Mouse (Mus musculus): ENCODE results near the gene Gm5868. TPM values are rescaled to one million over a fixed set of nuclear protein-coding genes. Genes with fewer than 3 reads are reported as not detected.
A peak's percentile ranks its signal among the peaks of the same experiment; 100 is the strongest.

Gm5868 gene
- polyA plus RNA-seq, 1 experiment from 2014 or later: 0.56 TPM

- ATAC-seq (ENCODE audit: low read depth) (peak; percentile 96), DNase-seq (ENCODE audit: low spot score) (peak; percentile 99)
- Histone ChIP-seq H3K4me1 (ENCODE audit: control insufficient read depth, insufficient read depth, low read length) (0 out of 2 replicates have a peak, but pooled peaks cover 6% of the 10 kb centered on the region), H3K4me3 (ENCODE audit: low read depth, low read length) (peak within 1 kb of the TSS; percentile 93), H3K27ac (replicated peaks; ENCODE audit: low read depth, low read length) (peak within 1 kb of the TSS; percentile 58), H3K27me3 (replicated peaks; ENCODE audit: control insufficient read depth, insufficient read depth, low read length) (no peaks in the 10 kb centered on the region), H3K36me3 (ENCODE audit: control insufficient read depth, insufficient read depth, low read length) (peaks cover 11% of the 10 kb centered on the region), H3K4me2 (ENCODE audit: low read depth, low read length) (peak within 1 kb of the TSS; percentile 69), H3K9ac (ENCODE audit: low read depth, low read length) (peak within 1 kb of the TSS; percentile 90), H3K9me3 (ENCODE audit: control insufficient read depth, low read length) (no peaks in the 10 kb centered on the region)
- under 1% methylated on average over 42 of the region's 42 CpGs for WGBS
These were observed 27.8 kb downstream of the Gm5868 start, which contains the start of gene Nfxl1 for GRCm38 (mm10) chr5:72559544-72560049. Nfxl1 (minus strand) TSS chr5:72559684.

GRCm38 (mm10) chr5:72558716-72559526 is 28.4 kb downstream of the Gm5868 start:
- Histone ChIP-seq H3K27ac (replicated peaks; ENCODE audit: low read depth, low read length) (peak overlapping the region; percentile 58; the same call in 1 of the 2 replicates), H3K4me3 (ENCODE audit: low read depth, low read length) (peak overlapping the region; percentile 93), H3K36me3 (ENCODE audit: control insufficient read depth, insufficient read depth, low read length) (peaks cover 15% of the 10 kb centered on the region), H3K27me3 (replicated peaks; ENCODE audit: control insufficient read depth, insufficient read depth, low read length) (no peaks in the 10 kb centered on the region), H3K9me3 (ENCODE audit: control insufficient read depth, low read length) (no peaks in the 10 kb centered on the region), H3K9ac (ENCODE audit: low read depth, low read length) (peak overlapping the region; percentile 90), H3K4me1 (ENCODE audit: control insufficient read depth, insufficient read depth, low read length) (0 out of 2 replicates have a peak, but pooled peaks cover 6% of the 10 kb centered on the region), H3K4me2 (ENCODE audit: low read depth, low read length) (peak overlapping the region; percentile 69)
- under 1% methylated on average over 42 of the region's 57 CpGs for WGBS
- DNase-seq (ENCODE audit: low spot score) (peak; percentile 17), ATAC-seq (ENCODE audit: low read depth) (peak; percentile 72)

- ATAC-seq (ENCODE audit: low read depth) (no peak), DNase-seq (ENCODE audit: low spot score) (no peak)
- Histone ChIP-seq H3K4me1 (ENCODE audit: control insufficient read depth, insufficient read depth, low read length) (0 out of 2 replicates have a peak, but pooled peaks cover 6% of the 10 kb centered on the region), H3K9me3 (ENCODE audit: control insufficient read depth, low read length) (no peaks in the 10 kb centered on the region), H3K27me3 (replicated peaks; ENCODE audit: control insufficient read depth, insufficient read depth, low read length) (no peaks in the 10 kb centered on the region), H3K36me3 (ENCODE audit: control insufficient read depth, insufficient read depth, low read length) (peaks cover 29% of the 10 kb centered on the region), H3K4me3 (ENCODE audit: low read depth, low read length) (no peak overlapping the region), H3K9ac (ENCODE audit: low read depth, low read length) (no peak overlapping the region), H3K27ac (replicated peaks; ENCODE audit: low read depth, low read length) (no peak overlapping the region), H3K4me2 (ENCODE audit: low read depth, low read length) (no peak overlapping the region)
- WGBS: 71% methylated on average over 3 of the region's 3 CpGs
These were observed 31.1 kb downstream of the Gm5868 start for GRCm38 (mm10) chr5:72556245-72556644.

- WGBS: 90% methylated on average over 3 of the region's 3 CpGs
- Histone ChIP-seq H3K9ac (ENCODE audit: low read depth, low read length) (no peak overlapping the region), H3K4me2 (ENCODE audit: low read depth, low read length) (no peak overlapping the region), H3K4me1 (ENCODE audit: control insufficient read depth, insufficient read depth, low read length) (no peaks in the 10 kb centered on the region), H3K36me3 (ENCODE audit: control insufficient read depth, insufficient read depth, low read length) (peaks cover 33% of the 10 kb centered on the region), H3K27me3 (replicated peaks; ENCODE audit: control insufficient read depth, insufficient read depth, low read length) (no peaks in the 10 kb centered on the region), H3K27ac (replicated peaks; ENCODE audit: low read depth, low read length) (no peak overlapping the region), H3K4me3 (ENCODE audit: low read depth, low read length) (no peak overlapping the region), H3K9me3 (ENCODE audit: control insufficient read depth, low read length) (no peaks in the 10 kb centered on the region)
- DNase-seq (ENCODE audit: low spot score): no peak
- ATAC-seq (ENCODE audit: low read depth): no peak
These were observed 36.1 kb downstream of the Gm5868 start for GRCm38 (mm10) chr5:72551209-72551608.

Other genes with a start within 250 kb of the Gm5868 start
- 4.5 and 5.3 TPM in 2 replicates for gene Corin, start 83.1 kb downstream of the Gm5868 start, polyA plus RNA-seq (2014; fragmentation: Nextera tagmentation; extraction: Ambion mirVana)
- gene Nfxl1, start 27.9 kb downstream of the Gm5868 start, polyA plus RNA-seq (2014; fragmentation: Nextera tagmentation; extraction: Ambion mirVana): 20.9 and 26.2 TPM in 2 replicates
- gene Zar1, start 6.3 kb downstream of the Gm5868 start, polyA plus RNA-seq (2014; fragmentation: Nextera tagmentation; extraction: Ambion mirVana): 0.74 and 1.1 TPM in 2 replicates
- gene Cnga1, start 56.7 kb upstream of the Gm5868 start, polyA plus RNA-seq (2014; fragmentation: Nextera tagmentation; extraction: Ambion mirVana): not detected in 2 replicates
- gene Nipal1, start 60.2 kb upstream of the Gm5868 start, polyA plus RNA-seq (2014; fragmentation: Nextera tagmentation; extraction: Ambion mirVana): 2.0 and 9.0 TPM in 2 replicates
- gene Txk, start 165.2 kb upstream of the Gm5868 start, polyA plus RNA-seq (2014; fragmentation: Nextera tagmentation; extraction: Ambion mirVana): 0.11 and 0.12 TPM in 2 replicates

Data from embryonic facial prominence, embryonic 14.5 days (tissue).